Mouse (Mus musculus) heart, adult 9 months (tissue): ENCODE measurements around the gene Safb2.
"Not testable (repeated sequence)": the region's sequence is repeated elsewhere in the genome, so short reads cannot be mapped to it uniquely, and the experiment has no call there.

Experiments used
- DNase-seq, 2 experiments: peaks; one replicate each; pipeline ENCODE4 v3.0.0; 2022; ENCODE audit warnings: low spot score in 2 of 2

Gene Safb2

DNA sequence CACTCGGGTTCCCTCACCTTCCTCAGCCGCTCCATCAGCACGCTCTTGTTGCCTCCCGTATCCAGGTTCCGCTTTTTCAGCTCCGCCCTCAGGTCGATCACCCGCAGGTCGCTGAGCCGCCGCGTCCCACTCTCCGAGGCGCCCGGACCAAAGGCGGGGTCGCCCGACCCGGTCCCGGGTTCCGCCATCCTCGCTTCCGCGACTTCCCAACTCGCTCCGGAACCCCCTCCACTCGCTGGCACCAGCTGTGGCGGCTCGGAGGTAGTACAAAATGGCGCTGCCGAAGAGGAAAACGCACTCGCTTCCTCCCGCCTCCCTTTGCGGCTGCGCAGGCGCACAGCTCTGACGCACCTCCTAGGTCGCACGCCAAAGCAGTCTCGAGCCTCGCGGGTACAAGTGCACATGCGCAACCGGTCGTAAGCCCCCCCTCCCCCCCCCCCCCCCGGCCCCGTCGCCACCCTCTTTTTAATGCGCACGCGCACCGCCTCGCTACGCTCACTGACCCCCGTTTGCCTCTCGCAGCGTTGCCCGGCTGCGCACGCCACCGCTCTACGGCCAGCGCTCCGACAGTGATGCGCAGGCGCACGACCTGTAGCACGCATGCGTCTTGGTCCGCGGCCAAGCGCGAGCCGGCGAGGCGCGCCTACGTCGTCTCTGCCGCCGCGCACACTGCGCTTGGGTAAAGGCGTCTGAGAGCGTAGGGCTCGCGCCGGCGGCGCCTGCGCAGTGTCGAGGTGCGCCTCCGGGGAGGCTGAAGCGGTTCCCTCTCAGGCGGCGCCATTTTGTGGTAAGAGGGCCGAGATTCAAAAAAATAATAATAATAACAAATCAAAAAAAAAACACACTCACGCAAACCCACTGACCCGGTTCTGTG, at the start of gene Safb2, which contains the start of gene Safb:
Gene Safb2 (minus strand): TSS at position 329 of the 874 bp plus-strand sequence.
Gene Safb (plus strand): TSS at position 569 of the 874 bp plus-strand sequence.
- peak; percentile 99 for DNase-seq

DNA sequence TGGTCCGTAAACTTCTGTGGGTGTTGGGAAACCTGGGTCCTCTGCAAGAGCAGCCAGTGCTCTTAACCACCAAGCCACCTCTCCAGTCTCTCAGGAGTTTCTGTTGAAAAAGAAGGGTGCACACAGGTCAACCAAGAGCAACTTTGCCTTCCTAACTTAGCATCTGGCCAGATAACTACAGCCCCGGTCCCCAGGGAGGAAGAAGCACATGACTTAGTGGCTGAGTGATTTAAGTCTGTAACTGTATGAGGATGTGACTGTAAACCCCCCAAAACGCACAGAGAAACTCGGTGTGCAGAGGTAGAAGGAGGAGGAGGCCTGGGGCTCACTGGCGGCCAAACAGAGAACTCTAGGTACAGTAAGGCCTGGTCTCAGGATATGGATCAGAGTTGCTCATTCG, 49.6 kb upstream of the Safb2 start:
- DNase-seq, result no peak

DNA sequence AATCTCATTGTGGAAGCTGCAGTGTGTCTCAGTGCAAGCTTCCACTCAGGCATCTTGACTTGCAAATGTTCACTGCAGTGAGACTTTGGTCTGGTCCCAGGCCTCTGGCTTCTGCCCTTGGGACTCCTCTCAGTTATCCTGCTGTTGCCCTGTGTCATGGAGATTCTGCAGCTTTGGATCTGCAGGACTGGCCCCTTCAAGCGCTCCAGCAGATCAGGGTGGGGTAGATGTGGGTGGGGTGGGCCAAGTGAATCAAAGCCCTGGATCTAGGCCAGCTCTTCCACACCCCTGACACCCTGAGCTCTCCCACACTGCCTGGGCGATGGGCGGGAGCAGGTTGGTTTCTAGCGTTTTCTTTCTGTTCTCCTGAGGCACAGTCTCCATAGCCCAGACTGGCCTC, 47.4 kb upstream of the Safb2 start:
- DNase-seq, result no peak

DNA sequence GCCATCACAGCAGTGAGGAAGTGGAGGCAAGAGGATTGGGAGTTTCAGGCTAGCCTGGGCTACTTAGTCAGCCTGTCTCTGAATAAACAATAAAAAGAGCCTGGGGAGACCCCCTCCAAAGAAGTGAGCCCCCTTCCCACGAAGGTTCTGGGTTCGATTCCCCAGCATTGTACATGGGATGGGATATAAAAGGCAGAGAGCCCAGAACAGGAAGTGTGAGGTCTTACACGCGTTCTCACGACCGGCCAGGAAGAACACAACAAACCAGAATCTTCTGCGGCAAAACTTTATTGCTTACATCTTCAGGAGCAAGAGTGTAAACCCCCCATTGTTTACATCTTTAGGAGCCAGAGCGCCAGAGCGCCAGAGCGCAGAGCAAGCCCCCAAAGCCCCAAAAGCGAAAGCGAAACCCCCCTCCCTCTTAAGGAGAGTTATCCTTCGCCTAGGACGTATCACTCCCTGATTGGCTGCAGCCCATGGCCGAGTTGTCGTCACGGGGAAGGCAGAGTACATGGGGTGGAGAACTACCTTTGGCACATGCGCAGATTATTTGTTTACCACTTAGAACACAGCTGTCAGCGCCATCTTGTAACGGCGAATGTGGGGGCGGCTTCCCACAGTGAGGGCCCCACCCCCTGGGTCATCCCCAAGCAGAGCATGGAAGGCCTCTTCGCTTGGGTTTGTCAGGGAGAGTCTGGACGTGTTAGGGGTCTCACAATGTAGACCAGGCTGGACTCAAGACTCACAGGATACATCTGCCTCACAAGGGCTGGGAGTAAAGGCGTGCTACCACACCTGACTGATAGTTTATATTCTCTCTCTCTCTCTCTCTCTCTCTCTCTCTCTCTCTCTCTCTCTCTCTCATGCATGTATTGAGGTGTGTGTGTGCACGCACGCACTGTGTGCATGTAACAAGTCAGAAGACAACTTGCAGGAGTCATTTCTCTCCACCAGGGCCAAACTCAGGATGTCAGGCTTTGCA, 45.7 kb upstream of the Safb2 start:
- DNase-seq, result not testable (repeated sequence)

DNA sequence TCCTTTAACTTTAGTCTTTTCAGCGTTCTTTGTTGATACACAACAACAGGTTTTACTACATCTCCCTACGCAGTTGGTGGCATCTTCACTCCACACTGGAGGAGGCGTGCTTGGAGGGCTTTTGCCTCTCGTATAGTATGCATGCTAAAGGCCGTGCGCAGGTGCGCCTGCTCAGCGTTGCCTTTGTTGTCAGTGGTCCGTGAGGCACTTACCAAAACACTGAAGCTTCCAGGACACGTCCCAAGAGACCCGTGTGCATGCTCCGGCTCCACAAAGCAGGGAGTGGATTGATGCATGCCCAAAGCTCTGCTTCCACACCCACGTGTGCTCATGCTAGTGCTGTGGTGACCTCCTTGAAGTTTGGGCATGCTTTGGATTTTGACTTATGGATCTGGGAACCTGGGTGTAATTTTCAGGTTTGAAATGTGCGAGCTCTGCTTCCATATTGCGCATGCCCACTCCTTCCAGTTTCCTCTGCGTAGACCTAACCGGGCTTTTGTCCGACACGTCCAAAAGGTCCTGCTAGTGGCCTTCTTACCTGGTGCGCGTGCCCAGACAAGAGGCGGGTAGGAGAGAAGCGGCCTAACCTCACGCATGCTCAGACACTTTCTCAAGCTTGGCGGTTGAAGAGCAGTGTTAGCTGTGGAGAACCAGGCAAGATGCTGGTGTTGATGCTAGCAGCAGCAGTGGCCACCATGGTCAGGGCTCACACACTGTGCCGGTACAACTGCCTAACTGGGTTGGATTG, 43.3 kb upstream of the Safb2 start, which contains the start of gene Catsperd:
Gene Catsperd (plus strand): TSS at position 614 of the 748 bp plus-strand sequence.
- DNase-seq, result no peak

DNA sequence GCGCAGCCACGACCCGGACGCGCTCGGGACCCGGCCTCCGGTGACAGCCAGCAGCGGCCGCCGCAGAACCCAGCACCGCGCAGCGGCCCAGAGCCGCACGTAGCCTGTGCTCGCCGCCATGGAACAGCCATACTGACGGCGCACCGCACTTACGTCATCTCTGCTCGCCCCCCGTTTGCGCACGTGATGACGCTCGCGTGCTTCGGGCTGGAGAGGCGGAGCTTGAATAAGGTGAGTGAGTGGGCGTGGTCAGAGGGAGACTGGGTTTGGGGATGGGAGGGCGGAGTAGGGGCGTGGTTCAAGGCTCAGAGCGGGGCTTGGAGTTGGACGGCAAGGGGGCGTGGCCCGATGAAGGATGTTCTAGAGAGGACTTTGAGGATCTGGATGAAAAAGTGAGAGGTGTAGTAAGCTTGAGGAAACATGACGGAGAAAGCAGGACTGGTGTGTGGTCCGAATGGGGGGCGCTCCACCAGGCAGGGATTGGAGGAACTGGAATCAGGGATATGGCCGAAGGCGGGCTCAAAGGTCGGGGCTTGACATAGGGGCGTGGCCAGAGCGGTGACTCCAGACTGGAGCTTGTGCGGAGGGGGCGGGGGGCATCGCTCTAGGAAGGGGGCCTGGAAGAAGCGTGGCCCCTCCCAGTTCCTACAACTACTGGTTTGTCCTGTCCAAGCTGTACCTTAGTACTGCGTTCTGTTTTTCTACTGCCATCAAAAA, 42.5 kb upstream of the Safb2 start, which contains the start of gene Lonp1:
Gene Lonp1 (minus strand): TSS at position 134 of the 717 bp plus-strand sequence.
- DNase-seq, result peak; percentile 91 to 93

GRCm38 (mm10) chr17:56626260-56626659, 41.9 kb upstream of the Safb2 start:
- no peak for DNase-seq

DNA sequence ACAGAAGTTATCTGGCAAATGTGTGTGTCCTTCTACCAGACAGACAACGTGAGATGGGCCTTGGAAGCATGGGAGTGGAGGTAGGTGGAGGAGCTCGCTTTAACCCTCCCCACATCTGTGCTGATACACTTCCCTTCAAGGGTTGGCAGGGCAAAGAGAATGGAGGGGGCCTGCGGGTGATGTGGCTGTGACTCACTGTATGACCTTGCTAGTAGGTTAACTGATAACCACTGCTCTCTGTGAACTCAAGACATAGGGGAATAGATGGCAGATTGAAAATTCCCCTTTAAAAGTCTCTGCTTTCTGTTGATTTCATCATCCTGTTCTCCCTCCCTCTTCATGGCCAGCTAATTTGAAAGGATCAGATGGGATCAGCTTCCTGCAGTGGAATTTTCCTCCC, 41.1 kb upstream of the Safb2 start:
- DNase-seq, result no peak

GRCm38 (mm10) chr17:56617628-56618027, 33.2 kb upstream of the Safb2 start:
- DNase-seq, result no peak

GRCm38 (mm10) chr17:56616725-56617124, 32.3 kb upstream of the Safb2 start:
- DNase-seq, result no peak

GRCm38 (mm10) chr17:56615792-56616191, 31.4 kb upstream of the Safb2 start:
- no peak for DNase-seq

- no peak for DNase-seq
Observed at GRCm38 (mm10) chr17:56615136-56615784, 30.9 kb upstream of the Safb2 start.

GRCm38 (mm10) chr17:56614391-56615135, 30.2 kb upstream of the Safb2 start:
- DNase-seq, result no peak

- not testable (repeated sequence) for DNase-seq
Observed at GRCm38 (mm10) chr17:56613893-56614292, 29.5 kb upstream of the Safb2 start.

DNA sequence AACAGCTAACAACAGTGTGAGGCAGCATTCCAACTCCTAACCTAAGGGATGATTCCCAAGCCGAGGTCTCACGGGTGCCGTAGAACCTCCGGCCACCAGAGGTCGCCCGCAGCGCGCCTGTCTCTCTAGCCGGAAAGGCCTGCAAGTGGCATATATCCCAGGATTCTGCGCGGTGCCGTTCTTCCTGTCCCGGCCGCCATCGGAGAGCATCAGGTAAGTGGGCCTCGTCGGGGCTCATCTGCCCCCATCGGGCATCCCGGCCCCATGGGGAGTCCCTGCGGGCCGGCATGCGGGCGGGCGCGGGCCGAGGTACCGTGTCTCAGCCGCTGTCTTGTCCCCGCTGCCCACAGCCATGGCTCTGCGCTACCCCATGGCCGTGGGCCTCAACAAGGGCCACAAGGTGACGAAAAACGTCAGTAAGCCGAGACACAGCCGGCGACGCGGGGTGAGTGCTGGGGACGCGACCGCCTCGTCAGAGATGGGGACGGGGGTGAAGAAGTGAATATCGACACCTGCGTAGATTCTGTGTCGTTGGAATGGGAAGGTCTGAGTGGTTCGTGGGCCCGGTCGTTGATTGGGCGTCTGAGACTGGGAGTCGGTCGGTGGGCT, 29.0 kb upstream of the Safb2 start, which contains the start of gene Rpl36:
Gene Rpl36 (plus strand): TSS at position 181 of the 609 bp plus-strand sequence.
- DNase-seq, result peak; percentile 90 to 95

DNA sequence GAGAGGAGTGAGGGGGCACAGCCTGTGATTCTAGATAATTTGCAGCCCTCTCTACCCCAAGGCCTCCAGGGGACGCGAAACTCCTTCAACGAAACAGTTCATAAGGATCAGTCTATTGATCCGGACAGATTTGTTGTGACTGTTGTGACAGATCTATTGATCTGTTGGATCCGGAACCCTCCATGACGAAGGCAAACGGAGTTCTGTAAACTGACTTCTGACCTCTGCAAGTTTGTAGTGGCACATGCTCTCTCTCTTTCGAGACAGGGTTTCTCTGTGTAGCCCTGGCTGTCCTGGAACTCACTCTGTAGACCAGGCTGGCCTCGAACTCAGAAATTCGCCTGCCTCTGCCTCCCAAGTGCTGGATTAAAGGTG, 28.2 kb upstream of the Safb2 start:
- DNase-seq, result not testable (repeated sequence)

- no peak for DNase-seq
Observed at GRCm38 (mm10) chr17:56611861-56612564, 27.6 kb upstream of the Safb2 start.

DNA sequence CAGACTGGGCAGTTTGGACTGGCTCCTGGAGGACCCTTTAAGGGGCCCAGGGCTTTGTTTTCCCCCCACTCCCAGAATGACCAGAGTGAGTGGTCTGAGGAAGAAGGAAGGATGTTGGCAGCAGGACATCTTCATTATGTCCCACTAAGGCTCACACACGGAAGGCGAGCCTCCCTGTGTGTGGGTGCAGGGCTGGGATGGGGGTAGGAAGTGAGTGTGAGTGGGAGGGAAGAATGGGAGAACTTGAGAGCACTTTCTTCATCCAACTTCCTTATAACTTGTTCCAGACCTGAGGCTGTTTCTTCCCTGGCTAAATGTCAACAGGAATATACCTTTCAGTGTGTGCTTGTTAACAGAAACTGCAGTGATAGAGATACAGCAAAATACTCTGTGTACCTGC, 26.9 kb upstream of the Safb2 start:
- DNase-seq, result no peak
